Mouse (Mus musculus) T-helper 1 cell (primary cell): ENCODE results near the gene Lce1b.
"Not testable (repeated sequence)": the region's sequence is repeated elsewhere in the genome, so short reads cannot be mapped to it uniquely, and the experiment has no call there.

Experiments used
- in situ Hi-C: fragments of 300-600 bp; cut with MboI, MseI; formaldehyde crosslinking; loops from one replicate; pipeline ENCODE4 v1.15.1; 2025; ENCODE audit warnings: high pct_unique_total_duplicates

Lce1b gene

DNA sequence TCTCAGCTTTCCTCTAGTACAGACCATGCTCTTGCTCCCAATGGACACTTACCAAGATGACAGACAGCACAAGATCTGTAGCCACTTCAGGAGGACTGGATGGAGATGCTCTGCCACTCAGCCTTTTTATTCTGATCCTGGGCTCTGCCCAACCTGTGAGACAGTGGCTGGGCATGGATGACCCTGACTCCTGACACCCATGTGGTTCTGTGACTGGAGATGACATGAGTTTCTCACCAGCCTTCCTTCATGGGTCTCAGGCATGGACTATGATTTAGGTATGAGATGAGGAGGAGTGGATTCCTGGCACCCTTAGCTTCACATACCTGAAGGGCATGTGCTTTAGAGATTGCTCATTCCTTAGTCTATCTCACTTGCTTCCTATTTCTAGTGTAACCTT is at the start of gene Lce1b:
Gene Lce1b, minus strand, starts transcription at position 101 of the 400 bp plus-strand sequence.
- in situ Hi-C loops = no loop called here

DNA sequence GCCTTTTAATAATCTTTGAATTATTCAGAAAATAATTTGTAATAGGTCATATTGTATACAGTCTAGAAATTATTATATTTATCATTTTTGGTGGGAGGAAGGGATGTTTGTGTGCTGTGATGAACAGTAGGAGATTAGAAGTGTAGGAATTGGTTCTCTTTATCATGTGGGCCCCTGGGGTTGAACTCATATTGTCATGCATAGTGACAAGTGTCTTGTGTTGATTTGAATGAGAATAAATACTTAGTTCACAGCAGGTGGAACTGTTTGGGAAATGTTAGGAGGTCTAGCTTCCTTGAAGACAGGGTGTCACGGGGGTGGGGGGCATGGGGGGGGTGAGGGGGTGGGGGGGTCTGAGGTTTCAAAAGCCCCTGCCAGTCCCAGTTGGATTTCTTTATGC is 37.9 kb upstream of the Lce1b start:
- in situ Hi-C loops = no loop called here

DNA sequence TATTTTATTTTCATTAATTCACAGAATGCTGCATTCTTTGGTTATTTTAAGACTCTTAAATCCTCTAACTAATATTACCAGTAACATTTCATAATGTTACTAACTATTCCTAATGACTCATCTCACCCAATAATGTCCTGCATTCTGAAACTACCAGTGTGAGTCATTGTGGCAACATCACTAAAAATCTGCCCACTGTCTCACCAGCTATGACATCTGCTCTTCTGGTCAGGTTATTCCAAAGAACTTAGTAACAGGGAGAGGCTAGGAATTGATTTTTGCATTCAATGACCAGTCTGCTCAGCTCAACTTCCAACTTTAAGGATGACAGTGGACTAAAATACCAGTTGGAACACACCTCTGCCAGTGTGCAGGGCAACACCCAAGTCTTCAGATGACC is 35.0 kb upstream of the Lce1b start:
- in situ Hi-C loops = no loop called here

DNA sequence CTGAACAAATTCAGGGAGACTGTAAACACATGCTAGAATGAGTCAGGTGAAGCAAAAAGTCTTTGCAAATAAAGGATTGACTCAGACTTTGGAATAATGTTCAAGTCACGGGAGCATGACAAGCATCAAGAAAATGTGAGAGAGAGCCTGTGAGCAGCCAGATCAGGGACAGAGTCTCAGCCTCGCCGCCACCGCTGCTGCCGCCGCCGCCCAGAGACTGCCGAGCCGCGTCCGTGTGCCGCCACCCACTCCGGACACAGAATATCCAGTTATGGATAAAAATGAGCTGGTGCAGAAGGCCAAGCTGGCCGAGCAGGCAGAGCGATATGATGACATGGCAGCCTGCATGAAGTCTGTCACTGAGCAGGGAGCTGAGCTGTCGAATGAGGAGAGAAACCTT is 32.4 kb upstream of the Lce1b start:
- in situ Hi-C loops = not testable (repeated sequence)

DNA sequence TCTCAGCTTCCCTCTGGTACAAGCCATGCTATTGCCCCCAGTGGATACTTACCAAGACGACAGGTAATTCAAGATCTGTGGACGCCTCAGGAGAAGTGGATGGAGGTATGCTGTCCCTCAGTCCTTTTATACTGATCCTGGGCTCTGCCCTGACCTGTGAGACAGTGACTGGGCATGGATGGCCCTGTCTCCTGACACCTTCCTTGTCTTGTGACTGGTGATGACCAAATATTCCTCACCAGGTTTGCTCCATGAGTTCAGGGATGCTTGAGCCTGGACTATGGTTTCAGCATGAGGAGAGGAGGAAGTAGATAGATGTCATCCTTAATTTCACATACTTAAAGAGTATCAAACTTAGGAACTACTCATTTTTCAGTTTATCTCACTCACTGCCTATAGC is 30.4 kb upstream of the Lce1b start, which contains the start of gene Lce1d:
Gene Lce1d, minus strand, starts transcription at position 101 of the 400 bp plus-strand sequence.
- in situ Hi-C loops = no loop called here

DNA sequence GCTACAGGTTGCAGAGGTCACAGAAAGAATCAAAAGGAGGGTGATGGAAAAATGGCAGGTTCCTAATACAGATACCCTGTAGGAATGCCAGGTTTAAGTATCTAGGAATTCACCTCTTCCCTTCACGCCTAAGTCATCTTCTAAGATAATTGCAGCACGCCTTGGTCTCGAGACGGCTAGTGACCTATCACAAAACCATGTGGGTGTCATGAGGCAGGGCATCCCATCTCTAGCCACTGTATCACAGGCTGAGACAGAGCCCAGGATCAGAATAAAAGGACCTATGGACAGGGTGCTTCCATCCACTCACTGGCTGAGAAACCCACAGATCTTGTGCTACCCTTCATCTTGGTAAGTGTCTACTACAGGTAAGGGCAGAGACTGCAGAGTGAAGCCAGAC is 22.2 kb upstream of the Lce1b start, which contains the start of gene Lce1c:
Gene Lce1c, plus strand, starts transcription at position 301 of the 400 bp plus-strand sequence.
- in situ Hi-C loops = no loop called here

DNA sequence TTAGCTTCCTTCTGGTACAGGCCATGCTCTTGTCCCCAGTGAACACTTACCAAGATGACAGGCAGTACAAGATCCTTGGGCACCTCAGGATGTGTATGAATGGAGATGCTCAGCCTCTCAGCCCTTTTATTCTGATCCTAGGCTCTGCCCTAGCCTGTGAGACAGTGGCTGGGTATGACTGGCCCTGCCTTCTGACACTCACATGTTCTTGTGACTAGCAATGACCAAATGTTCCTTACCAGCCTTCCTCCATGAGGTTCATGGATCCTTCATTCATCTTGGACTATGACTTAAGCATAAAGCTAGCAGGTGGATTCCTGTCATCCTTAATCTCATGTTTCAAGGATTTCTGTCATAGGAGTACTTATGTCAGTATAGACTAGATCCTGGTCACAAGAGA is 13.5 kb upstream of the Lce1b start, which contains the start of gene Lce1a2:
Gene Lce1a2, minus strand, starts transcription at position 101 of the 400 bp plus-strand sequence.
- in situ Hi-C loops = no loop called here

DNA sequence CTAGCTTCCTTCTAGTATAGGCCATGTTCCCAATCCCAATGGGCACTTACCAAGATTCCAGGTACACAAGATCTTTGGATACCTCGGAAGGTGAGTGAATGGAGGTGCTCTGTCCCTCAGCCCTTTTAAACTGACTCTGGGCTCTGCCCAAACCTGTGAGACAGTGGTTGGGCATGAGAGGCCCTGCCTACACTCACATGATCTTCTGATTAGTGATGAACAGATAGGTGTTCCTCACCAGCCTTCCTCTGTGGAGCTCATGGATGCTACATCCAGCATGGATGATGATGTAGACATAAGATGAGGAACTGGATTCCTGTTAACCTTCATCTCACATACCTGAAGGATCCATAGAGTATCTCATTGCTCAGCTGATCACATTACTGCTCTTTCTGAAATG is 8.5 kb downstream of the Lce1b start, which contains the start of gene Lce1a1:
Gene Lce1a1, minus strand, starts transcription at position 101 of the 400 bp plus-strand sequence.
- in situ Hi-C loops = no loop called here

DNA sequence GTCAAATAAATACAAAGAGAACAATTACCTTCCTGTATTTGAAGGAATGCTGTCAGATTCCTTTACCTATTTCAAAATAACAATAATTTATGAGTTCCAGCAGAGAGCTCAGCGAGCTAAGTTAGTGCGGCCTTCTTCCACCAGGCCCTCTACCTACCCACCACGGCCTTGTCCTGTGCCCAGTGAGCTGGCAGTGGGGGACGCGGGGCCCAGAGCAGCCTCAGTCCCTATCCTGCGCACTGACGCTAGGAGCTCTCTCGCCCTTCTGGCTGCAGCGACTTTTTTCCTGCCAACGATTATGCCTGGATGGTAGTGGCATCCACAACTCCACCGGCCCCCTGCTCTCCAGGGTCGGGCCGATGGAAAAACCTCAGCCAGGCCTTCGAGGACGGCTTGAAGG is 16.9 kb downstream of the Lce1b start:
- in situ Hi-C loops = no loop called here

DNA sequence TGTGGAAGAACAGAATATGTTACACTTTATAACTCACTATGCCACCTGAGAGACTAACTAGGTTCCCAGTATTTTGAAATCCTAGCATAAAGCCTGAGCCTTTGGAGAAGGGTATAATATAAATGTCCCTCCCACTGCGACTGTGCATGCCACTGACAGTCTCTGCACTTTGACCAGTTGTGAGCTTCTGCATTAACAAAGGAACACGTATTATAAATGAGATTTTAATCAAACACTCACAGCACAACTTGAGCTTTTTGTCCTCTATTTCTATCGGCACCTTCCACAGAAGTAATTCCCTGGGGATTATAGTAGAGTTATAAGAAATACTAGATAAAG is 18.1 kb downstream of the Lce1b start:
- in situ Hi-C loops = no loop called here

DNA sequence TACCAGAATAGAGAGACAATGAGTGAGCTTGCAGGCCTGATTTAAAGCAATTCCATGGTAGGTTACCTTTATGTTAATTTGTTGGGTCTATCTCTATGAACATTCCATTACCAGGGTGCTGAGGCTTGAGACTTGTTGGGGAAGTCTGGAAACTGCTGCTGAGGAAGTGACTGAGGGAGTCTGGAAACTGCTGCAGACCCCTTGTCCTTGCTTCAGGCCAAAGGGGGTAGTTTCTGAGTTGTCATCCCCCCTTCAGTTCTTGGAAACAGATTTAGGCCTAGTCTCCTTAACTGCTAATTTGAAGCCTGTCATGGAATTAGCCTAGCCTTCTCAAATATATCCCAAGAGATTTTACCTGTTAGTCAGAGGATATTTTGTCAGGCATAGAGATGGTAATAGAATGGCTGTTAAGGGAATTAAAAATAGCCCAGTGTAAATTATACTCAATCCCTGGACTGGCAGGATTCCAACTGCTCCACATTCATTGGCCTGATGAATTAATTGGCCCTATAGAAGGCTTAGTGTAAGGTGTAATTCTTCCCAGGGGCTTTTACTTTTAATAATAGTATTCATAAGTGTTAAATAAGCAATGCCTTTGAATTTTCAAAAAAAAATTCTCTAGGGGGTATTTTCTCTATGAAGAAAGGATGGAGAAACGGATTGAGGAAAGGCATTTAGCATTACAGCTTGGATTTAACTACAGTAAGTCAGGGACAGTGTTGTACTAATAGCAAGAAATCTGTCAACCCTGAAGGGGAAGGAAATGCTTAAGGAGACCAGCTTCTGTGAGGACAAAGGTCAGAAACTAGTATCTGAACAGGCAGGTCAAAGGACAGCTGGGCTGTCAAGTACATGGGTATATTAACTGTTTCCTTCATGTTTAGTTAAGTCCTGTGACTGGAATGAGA is 18.7 kb downstream of the Lce1b start:
- in situ Hi-C loops = no loop called here

DNA sequence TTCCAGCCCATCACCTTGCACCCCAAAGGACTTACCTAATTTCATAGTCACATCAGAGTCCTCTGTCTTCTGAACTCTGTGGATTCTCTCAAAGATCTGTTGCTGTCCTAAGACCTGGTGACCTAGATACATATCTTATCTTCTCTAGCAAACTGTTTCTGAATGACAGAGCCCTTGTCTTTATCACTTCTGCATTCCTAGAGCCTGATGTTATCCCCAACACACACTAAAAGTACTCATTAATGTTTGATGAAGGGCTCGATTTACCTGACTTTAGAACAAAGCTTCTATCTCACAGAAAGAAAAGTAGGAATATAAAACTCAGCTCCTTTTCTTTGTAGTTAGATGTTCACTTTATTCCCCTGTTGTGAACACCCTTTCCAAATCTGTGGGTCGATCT is 35.2 kb downstream of the Lce1b start, which contains the start of gene Lce6a:
Gene Lce6a, minus strand, starts transcription at position 101 of the 400 bp plus-strand sequence.
- in situ Hi-C loops = no loop called here

DNA sequence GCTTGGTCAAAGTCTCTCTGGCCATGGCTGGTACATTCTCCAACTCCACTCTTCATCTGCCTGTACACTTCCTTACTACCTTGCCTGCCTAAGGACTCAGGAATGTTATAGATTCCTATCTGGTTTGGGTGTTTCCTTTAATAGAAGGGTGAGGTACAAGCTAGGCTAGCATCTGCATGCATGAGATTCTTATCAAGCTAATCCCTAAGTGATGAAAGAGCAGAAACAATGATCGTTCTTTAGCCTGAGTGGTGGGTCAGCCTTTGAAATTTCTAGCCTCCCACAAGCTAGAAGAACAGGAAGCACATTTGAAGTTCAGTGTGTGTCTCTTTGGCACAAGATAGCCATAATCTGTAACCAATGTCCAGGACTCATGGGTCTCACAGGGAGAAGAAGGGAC is 46.9 kb downstream of the Lce1b start:
- in situ Hi-C loops = loop anchor here (10.0 kb wide), 1 partner anchor 455 kb away; no protein-coding TSS in a partner anchor

DNA sequence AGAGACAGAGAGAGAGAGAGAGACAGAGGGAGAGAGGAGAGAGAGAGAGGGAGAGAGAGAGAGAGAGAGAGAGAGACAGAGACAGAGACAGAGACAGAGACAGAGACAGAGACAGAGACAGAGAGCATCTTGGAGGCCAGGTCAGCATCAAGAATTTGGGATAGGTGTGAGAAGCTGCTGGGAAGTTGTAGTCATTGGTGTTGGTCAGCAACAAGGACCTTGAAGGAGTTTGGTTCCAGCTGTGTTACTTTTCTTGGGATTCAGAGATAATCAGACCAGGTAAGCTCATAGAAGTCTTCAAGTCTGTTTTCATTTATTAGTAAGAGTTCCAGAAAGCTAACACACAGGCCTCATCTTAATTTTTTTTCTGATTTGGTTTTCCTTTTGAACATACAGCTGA is 49.3 kb downstream of the Lce1b start, which contains the start of gene 2210017I01Rik:
Gene 2210017I01Rik, minus strand, starts transcription at position 101 of the 400 bp plus-strand sequence.
- in situ Hi-C loops = loop anchor here (10.0 kb wide), 1 partner anchor 453 kb away; no protein-coding TSS in a partner anchor
